Mouse (Mus musculus) midbrain, embryonic 10.5 days (tissue): ENCODE measurements around the gene Hnrnpa0. TPM values are rescaled to one million over a fixed set of nuclear protein-coding genes. Genes with fewer than 3 reads are reported as not detected.

Experiments
- DNase-seq: peaks from one replicate; pipeline ENCODE4 v3.0.0-alpha.2; 2017; ENCODE audit warnings: low spot score
- H3K27ac ChIP-seq: fragments of 300-500 bp; sonication (generic); replicated peaks from 2 replicates; pipeline ENCODE4 v1.5.1; 2016; ENCODE audit warnings: mild to moderate bottlenecking
- H3K27me3 ChIP-seq: fragments of 300-500 bp; sonication (generic); 2 replicates; pipeline ENCODE4 v1.6.1; 2016; ENCODE audit warnings: low read depth, mild to moderate bottlenecking; ENCODE audit not compliant: poor library complexity, severe bottlenecking
- H3K36me3 ChIP-seq: fragments of 300-500 bp; sonication (generic); 2 replicates; pipeline ENCODE4 v1.6.1; 2016; ENCODE audit warnings: mild to moderate bottlenecking, moderate library complexity
- H3K4me1 ChIP-seq: fragments of 300-500 bp; sonication (generic); 2 replicates; pipeline ENCODE4 v1.6.1; 2016
- H3K4me3 ChIP-seq: fragments of 300-500 bp; sonication (generic); 2 replicates; pipeline ENCODE4 v1.5.1; 2016; ENCODE audit warnings: mild to moderate bottlenecking, moderate library complexity
- H3K9me3 ChIP-seq: fragments of 300-500 bp; sonication (generic); replicated peaks from 2 replicates; pipeline ENCODE4 v1.6.1; 2016; ENCODE audit warnings: mild to moderate bottlenecking
- WGBS: fragments of 180-500 bp; shearing (Covaris S2); methylation state at CpG from one replicate; pipeline ENCODE4 v1.1.7; 2016; 5-methylcytosine and 5-hydroxymethylcytosine counted together
- polyA plus RNA-seq: library from polyadenylated mRNA; unstranded; fragments of >200 nt; fragmentation: Nextera tagmentation; extraction: Ambion mirVana; gene quantifications from 2 replicates; pipeline ENCODE4 v1.2.1, GENCODE M21; 2016

The Hnrnpa0 gene
- polyA plus RNA-seq, 1 experiment from 2014 or later, result 48.9 TPM

DNA sequence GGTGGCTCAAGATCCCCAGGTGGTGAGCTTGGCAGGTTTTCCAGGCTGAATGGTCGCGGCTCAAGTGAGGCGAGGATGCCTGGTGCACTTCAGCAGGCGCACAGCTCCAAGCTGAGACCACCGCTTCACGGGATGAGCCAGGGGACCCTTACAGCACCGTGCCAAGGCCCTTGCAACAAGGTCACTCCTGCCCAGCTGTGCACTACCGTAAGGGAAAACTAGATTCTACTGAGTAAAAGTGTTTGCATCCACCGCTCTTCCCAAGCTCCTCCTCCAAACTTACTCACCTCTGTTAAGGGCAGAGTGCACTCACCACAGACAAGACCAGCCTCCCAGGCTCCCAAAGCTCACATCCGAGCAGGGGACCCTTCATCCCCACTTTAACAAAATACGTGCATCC is 44.8 kb downstream of the Hnrnpa0 start:
- no peak for DNase-seq
- H3K27me3 ChIP-seq, result no peaks in the 10 kb centered on the region
- no peaks in the 10 kb centered on the region for H3K4me1 ChIP-seq
- H3K36me3 ChIP-seq, result no peaks in the 10 kb centered on the region
- H3K4me3 ChIP-seq, result no peak overlapping the region
- H3K27ac ChIP-seq, result no peak overlapping the region
- no peaks in the 10 kb centered on the region for H3K9me3 ChIP-seq
- 80% methylated on average over 11 of the region's 11 CpGs for WGBS

DNA sequence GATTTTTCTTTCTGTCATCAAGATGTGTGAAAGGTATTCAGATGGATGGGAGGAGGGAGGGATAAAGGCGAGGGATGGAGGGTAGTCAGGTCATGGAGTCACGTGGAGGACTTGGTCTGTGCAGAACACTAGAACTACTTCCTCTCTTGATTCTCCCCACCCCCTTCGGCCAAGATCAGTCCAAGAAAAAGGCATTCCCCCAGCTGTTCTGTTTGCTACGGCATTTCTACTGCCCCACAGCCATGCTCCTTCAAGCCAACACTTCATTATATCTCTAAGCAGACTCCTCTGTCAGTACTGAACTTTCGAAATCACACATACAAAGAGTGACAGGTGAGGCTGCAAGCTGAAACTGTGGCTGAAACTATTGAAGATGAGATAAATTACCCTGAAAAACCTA is 45.3 kb downstream of the Hnrnpa0 start:
- DNase-seq, result no peak
- Histone ChIP-seq H3K4me1 (no peaks in the 10 kb centered on the region), H3K9me3 (no peaks in the 10 kb centered on the region), H3K36me3 (no peaks in the 10 kb centered on the region), H3K27ac (no peak overlapping the region), H3K4me3 (no peak overlapping the region), H3K27me3 (no peaks in the 10 kb centered on the region)
- 78% methylated on average over 5 of the region's 5 CpGs for WGBS

DNA sequence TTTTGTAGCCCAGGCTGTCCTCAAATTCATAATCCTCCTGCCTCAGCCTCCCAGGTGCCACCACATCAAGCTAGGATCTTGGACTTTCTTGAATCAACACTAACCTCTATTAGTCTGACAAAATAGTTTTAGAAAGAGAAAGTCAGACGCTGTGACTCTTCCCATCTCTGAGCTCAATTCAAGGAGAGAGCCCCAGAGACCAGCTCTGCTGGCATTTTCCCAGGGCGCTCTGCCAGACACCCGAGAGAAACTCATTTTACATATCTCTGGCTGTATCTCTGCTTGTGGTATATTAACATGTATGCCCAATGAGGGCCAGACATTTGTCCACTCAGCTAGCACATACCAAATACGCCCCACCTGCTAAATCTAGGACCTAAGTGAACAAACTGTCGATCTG is 50.0 kb downstream of the Hnrnpa0 start:
- no peak for DNase-seq
- Histone ChIP-seq H3K4me1 (no peaks in the 10 kb centered on the region), H3K27ac (no peak overlapping the region), H3K27me3 (no peaks in the 10 kb centered on the region), H3K36me3 (no peaks in the 10 kb centered on the region), H3K4me3 (no peak overlapping the region), H3K9me3 (no peaks in the 10 kb centered on the region)
- WGBS, result 89% methylated on average over 5 of the region's 5 CpGs

Other genes starting within 250 kb of the Hnrnpa0 start
- 5.0 and 12.2 TPM in 2 replicates for gene Spock1, start 220.2 kb downstream of the Hnrnpa0 start, polyA plus RNA-seq
- 2.1 and 2.9 TPM in 2 replicates for gene Klhl3, start 15.0 kb downstream of the Hnrnpa0 start, polyA plus RNA-seq
- 56.1 and 62.9 TPM in 2 replicates for gene Idnk, start 29.1 kb upstream of the Hnrnpa0 start, polyA plus RNA-seq
- gene Ubqln1, start 87.1 kb upstream of the Hnrnpa0 start, polyA plus RNA-seq, result 128 and 134 TPM in 2 replicates
- 27.4 and 28.1 TPM in 2 replicates for gene Gkap1, start 147.1 kb upstream of the Hnrnpa0 start, polyA plus RNA-seq
- gene Kif27, start 230.6 kb upstream of the Hnrnpa0 start, polyA plus RNA-seq, result 0.78 and 0.98 TPM in 2 replicates